Mouse (Mus musculus) MEL (cell line): ENCODE results near the gene Ppp1r14c. TPM values are rescaled to one million over a fixed set of nuclear protein-coding genes. Genes with fewer than 3 reads are reported as not detected.

ENCODE experiments used
- DNase-seq: peaks from one replicate; pipeline ENCODE4 v3.0.0; 2011; ENCODE audit warnings: low read depth, low spot score
- H3K27ac ChIP-seq: 2 replicates; pipeline ENCODE4 v1.5.1; 2012; ENCODE audit warnings: low read depth, mild to moderate bottlenecking, control low read depth, low read length, moderate library complexity; ENCODE audit not compliant: control insufficient read depth
- H3K27me3 ChIP-seq, 2 experiments: fragments of 150-350 bp in 1 of 2; sonication (generic) in 1 of 2; 2 replicates each; pipeline ENCODE4 v1.6.1; 2012; ENCODE audit warnings: low read length in 2 of 2, mild to moderate bottlenecking in 2 of 2, improper control_type of control experiment in 1 of 2, moderate library complexity in 1 of 2; ENCODE audit not compliant: insufficient read depth in 2 of 2, control insufficient read depth in 1 of 2
- H3K36me3 ChIP-seq, 2 experiments: 2 replicates each; pipeline ENCODE4 v1.6.1; 2012 to 2014; ENCODE audit warnings: low read length in 2 of 2, improper control_type of control experiment in 1 of 2, inconsistent platforms in 1 of 2, mild to moderate bottlenecking in 1 of 2; ENCODE audit not compliant: insufficient read depth in 2 of 2, control insufficient read depth in 1 of 2
- H3K4me1 ChIP-seq, 2 experiments: fragments of 150-350 bp in 1 of 2; sonication (generic) in 1 of 2; 2 replicates each; pipeline ENCODE4 v1.6.1; 2012; ENCODE audit warnings: low read length in 2 of 2, improper control_type of control experiment in 1 of 2, mild to moderate bottlenecking in 1 of 2; ENCODE audit not compliant: insufficient read depth in 2 of 2, control insufficient read depth in 1 of 2
- H3K4me3 ChIP-seq, 2 experiments: fragments of 150-350 bp in 1 of 2; sonication (generic) in 1 of 2; 2 replicates each; pipeline ENCODE4 v1.5.1; 2012; ENCODE audit warnings: low read depth in 2 of 2, low read length in 2 of 2, mild to moderate bottlenecking in 2 of 2, moderate library complexity in 2 of 2, control low read depth in 1 of 2, improper control_type of control experiment in 1 of 2; ENCODE audit not compliant: control insufficient read depth in 1 of 2, insufficient read depth in 1 of 2
- H3K79me2 ChIP-seq: 2 replicates; pipeline ENCODE4 v1.6.1; 2012; ENCODE audit warnings: mild to moderate bottlenecking, low read length, moderate library complexity; ENCODE audit not compliant: control insufficient read depth, poor library complexity, insufficient read depth
- H3K9ac ChIP-seq: 2 replicates; pipeline ENCODE4 v1.6.1; 2012; ENCODE audit warnings: low read depth, mild to moderate bottlenecking, control low read depth, low read length, moderate library complexity; ENCODE audit not compliant: control insufficient read depth, poor library complexity, severe bottlenecking
- H3K9me3 ChIP-seq: fragments of 150-350 bp; sonication (generic); replicated peaks from 2 replicates; pipeline ENCODE4 v1.6.1; 2012; ENCODE audit warnings: mild to moderate bottlenecking, low read length, improper control_type of control experiment, moderate library complexity; ENCODE audit not compliant: insufficient read depth
- BHLHE40 ChIP-seq: IDR thresholded peaks from 2 replicates; pipeline ENCODE4 v1.6.1; 2012; ENCODE audit warnings: low read depth, mild to moderate bottlenecking, inconsistent platforms, low read length, improper control_type of control experiment, borderline replicate concordance
- CHD1 ChIP-seq: IDR thresholded peaks from 2 replicates; pipeline ENCODE4 v1.6.1; 2012; ENCODE audit warnings: low read depth, mild to moderate bottlenecking, inconsistent platforms, low read length, improper control_type of control experiment
- CHD2 ChIP-seq: IDR thresholded peaks from 2 replicates; pipeline ENCODE4 v1.6.1; 2011; ENCODE audit warnings: low read length, improper control_type of control experiment
- E2F4 ChIP-seq: IDR thresholded peaks from 2 replicates; pipeline ENCODE4 v1.6.1; 2011; ENCODE audit warnings: low read depth, low read length, improper control_type of control experiment, borderline replicate concordance
- ELF1 ChIP-seq: IDR thresholded peaks from 2 replicates; pipeline ENCODE4 v1.6.1; 2014; ENCODE audit warnings: low read depth, mild to moderate bottlenecking, inconsistent platforms, low read length, improper control_type of control experiment, moderate library complexity
- EP300 ChIP-seq, 2 experiments: IDR thresholded peaks; 2 replicates each; pipeline ENCODE4 v1.6.1; 2011; ENCODE audit warnings: improper control_type of control experiment in 2 of 2, low read length in 2 of 2, low read depth in 1 of 2, mild to moderate bottlenecking in 1 of 2
- ETS1 ChIP-seq: IDR thresholded peaks from 2 replicates; pipeline ENCODE4 v1.6.1; 2012; ENCODE audit warnings: low read depth, mild to moderate bottlenecking, inconsistent platforms, low read length, improper control_type of control experiment, moderate library complexity
- GATA1 ChIP-seq: IDR thresholded peaks from 2 replicates; pipeline ENCODE4 v1.6.1; 2011; ENCODE audit warnings: low read depth, low read length, improper control_type of control experiment
- JUND ChIP-seq: IDR thresholded peaks from 2 replicates; pipeline ENCODE4 v1.6.1; 2011; ENCODE audit warnings: low read depth, mild to moderate bottlenecking, improper control_type of control experiment, low read length
- KAT2A ChIP-seq: conservative IDR thresholded peaks from 2 replicates; pipeline ENCODE4 v1.6.1; 2012; ENCODE audit warnings: low read depth, low read length, improper control_type of control experiment, inconsistent platforms
- MAFK ChIP-seq: IDR thresholded peaks from 2 replicates; pipeline ENCODE4 v1.6.1; 2011; ENCODE audit warnings: low read depth, mild to moderate bottlenecking, low read length, improper control_type of control experiment, borderline replicate concordance
- MAZ ChIP-seq: IDR thresholded peaks from 2 replicates; pipeline ENCODE4 v1.6.1; 2012; ENCODE audit warnings: low read depth, mild to moderate bottlenecking, inconsistent platforms, low read length, improper control_type of control experiment
- MEF2A ChIP-seq: IDR thresholded peaks from 2 replicates; pipeline ENCODE4 v1.6.1; 2014; ENCODE audit warnings: low read depth, mild to moderate bottlenecking, inconsistent platforms, low read length, improper control_type of control experiment; ENCODE audit not compliant: poor library complexity, insufficient replicate concordance, severe bottlenecking; ENCODE audit errors: extremely low read depth
- MYB ChIP-seq: IDR thresholded peaks from 2 replicates; pipeline ENCODE4 v1.6.1; 2011; ENCODE audit warnings: mild to moderate bottlenecking, low read depth, low read length, improper control_type of control experiment
- MYC ChIP-seq: IDR thresholded peaks from 2 replicates; pipeline ENCODE4 v1.6.1; 2011; ENCODE audit warnings: low read depth, mild to moderate bottlenecking, low read length, improper control_type of control experiment, moderate library complexity
- POLR2A ChIP-seq, 2 experiments: IDR thresholded peaks; 2 replicates each; pipeline ENCODE4 v1.6.1; 2011 to 2012; ENCODE audit warnings: low read length in 2 of 2, mild to moderate bottlenecking in 2 of 2, control low read depth in 1 of 2, improper control_type of control experiment in 1 of 2, low read depth in 1 of 2, moderate library complexity in 1 of 2; ENCODE audit not compliant: control insufficient read depth in 1 of 2, insufficient read depth in 1 of 2, poor library complexity in 1 of 2
- POLR2AphosphoS2 ChIP-seq: IDR thresholded peaks from 2 replicates; pipeline ENCODE4 v1.6.1; 2011; ENCODE audit warnings: low read length, improper control_type of control experiment
- POLR2AphosphoS5 ChIP-seq: IDR thresholded peaks from 2 replicates; pipeline ENCODE4 v1.6.1; 2012; ENCODE audit warnings: low read depth, borderline replicate concordance, mild to moderate bottlenecking, inconsistent platforms, low read length, moderate library complexity, mixed read lengths
- SIN3A ChIP-seq: IDR thresholded peaks from 2 replicates; pipeline ENCODE4 v1.6.1; 2012; ENCODE audit warnings: low read length, improper control_type of control experiment, inconsistent platforms
- SMC3 ChIP-seq: IDR thresholded peaks from 2 replicates; pipeline ENCODE4 v1.6.1; 2011; ENCODE audit warnings: low read depth, low read length, improper control_type of control experiment
- TBP ChIP-seq: IDR thresholded peaks from 2 replicates; pipeline ENCODE4 v1.8.0; 2011; ENCODE audit warnings: low read depth, low read length, improper control_type of control experiment
- TCF12 ChIP-seq: IDR thresholded peaks from 2 replicates; pipeline ENCODE4 v1.6.1; 2014; ENCODE audit warnings: low read depth, mild to moderate bottlenecking, inconsistent platforms, low read length, improper control_type of control experiment, moderate library complexity
- USF2 ChIP-seq, 2 experiments: IDR thresholded peaks; 2 replicates each; pipeline ENCODE4 v1.6.1; 2011 to 2012; ENCODE audit warnings: improper control_type of control experiment in 2 of 2, low read length in 2 of 2, borderline replicate concordance in 1 of 2, inconsistent platforms in 1 of 2, low read depth in 1 of 2, mild to moderate bottlenecking in 1 of 2; ENCODE audit not compliant: insufficient read depth in 1 of 2
- ZC3H11A ChIP-seq: IDR thresholded peaks from 2 replicates; pipeline ENCODE4 v1.6.1; 2012; ENCODE audit warnings: low read depth, mild to moderate bottlenecking, inconsistent platforms, low read length, improper control_type of control experiment
- ZMIZ1 ChIP-seq: IDR thresholded peaks from 2 replicates; pipeline ENCODE4 v1.6.1; 2012; ENCODE audit warnings: low read depth, mild to moderate bottlenecking, inconsistent platforms, low read length, improper control_type of control experiment, moderate library complexity
- ZNF384 ChIP-seq: IDR thresholded peaks from 2 replicates; pipeline ENCODE4 v1.6.1; 2012; ENCODE audit warnings: low read depth, mild to moderate bottlenecking, inconsistent platforms, low read length, improper control_type of control experiment
- polyA plus RNA-seq, 2 experiments: library from polyadenylated mRNA; stranded (reverse) in 1 of 2; unstranded in 1 of 2; fragments of >175 nt in 1 of 2; fragments of >200 nt in 1 of 2; gene quantifications; 2 replicates each; pipeline versions ENCODE4 v1.2.1 to v1.2.4; 2012; ENCODE audit warnings: low replicate concordance in 2 of 2, low read depth in 1 of 2; ENCODE audit not compliant: insufficient read length in 2 of 2, insufficient read depth in 1 of 2, missing spikeins in 1 of 2
- total RNA-seq: library from RNA; depleted of rRNA; stranded (reverse); fragments of 300-350 nt; gene quantifications from 2 replicates; pipeline ENCODE4 v1.2.3, GENCODE M21; 2012

The Ppp1r14c gene
- total and polyA plus RNA-seq, 3 experiments, result not detected

DNA sequence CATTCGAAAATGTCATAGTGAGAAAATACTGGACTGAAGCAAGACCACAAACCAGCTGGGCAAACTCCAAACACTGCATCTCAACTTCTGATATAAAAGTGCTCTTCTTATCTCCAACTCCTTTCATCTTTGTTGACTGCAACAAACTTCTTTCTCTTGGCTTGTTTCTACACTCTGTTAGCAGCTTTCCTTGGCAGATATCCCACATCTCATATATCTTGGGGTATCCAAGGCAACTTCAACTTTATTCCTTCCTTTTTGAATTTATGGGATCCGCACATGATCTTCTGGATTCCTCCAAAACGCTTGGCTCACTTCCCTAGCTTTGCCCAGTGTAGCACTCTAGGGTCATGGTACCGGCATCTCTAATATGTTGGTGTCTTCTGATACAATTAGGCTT is 102.7 kb downstream of the Ppp1r14c start:
- H3K27ac ChIP-seq, result no peak overlapping the region
- no peaks in the 10 kb centered on the region for H3K4me1 ChIP-seq
- no peaks in the 10 kb centered on the region for H3K79me2 ChIP-seq
- H3K9ac ChIP-seq, result no peak overlapping the region
- H3K36me3 ChIP-seq, result no peaks in the 10 kb centered on the region
- no peaks in the 10 kb centered on the region for H3K9me3 ChIP-seq
- no peak overlapping the region for H3K4me3 ChIP-seq
- DNase-seq, result no peak
- TF ChIP-seq POLR2AphosphoS2 (no peak), JUND (no peak), POLR2AphosphoS5 (no peak), GATA1 (no peak), MYB (no peak), EP300 (IDR thresholded peaks at IDR 0.05; ENCODE audit: low read depth in 1 of 2, low read length in 2 of 2) (no peak), ZNF384 (no peak), ETS1 (no peak), E2F4 (no peak), MAZ (no peak), TBP (no peak), BHLHE40 (no peak), POLR2A (IDR thresholded peaks at IDR 0.05; ENCODE audit: control insufficient read depth in 1 of 2, insufficient read depth in 1 of 2, low read depth in 1 of 2, low read length in 2 of 2, poor library complexity in 1 of 2) (no peak), CHD1 (no peak), CHD2 (no peak), USF2 (IDR thresholded peaks at IDR 0.05; ENCODE audit: borderline replicate concordance in 1 of 2, insufficient read depth in 1 of 2, low read depth in 1 of 2, low read length in 2 of 2) (no peak), SIN3A (no peak)
- H3K27me3 ChIP-seq, result no peaks in the 10 kb centered on the region

DNA sequence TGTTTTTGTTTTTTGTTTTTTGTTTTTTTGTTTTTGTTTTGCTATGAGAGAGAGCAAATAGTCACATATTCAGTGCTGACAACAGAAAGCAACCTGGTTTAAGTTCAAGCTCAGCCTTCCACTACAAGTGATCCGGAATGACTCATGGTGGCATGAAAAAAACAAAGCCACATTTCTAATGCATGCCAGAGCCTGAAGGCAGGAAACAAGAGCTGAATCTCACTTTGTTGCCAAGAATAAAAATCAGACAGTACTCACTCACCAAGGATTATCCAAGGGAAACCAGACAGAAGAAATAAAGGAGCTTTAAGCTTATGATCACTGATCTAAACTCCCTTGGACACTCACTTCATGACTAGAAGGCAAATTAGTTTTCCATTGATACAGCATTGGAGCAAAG is 110.8 kb downstream of the Ppp1r14c start:
- Histone ChIP-seq H3K27ac (no peak overlapping the region), H3K79me2 (no peaks in the 10 kb centered on the region), H3K27me3 (no peaks in the 10 kb centered on the region), H3K4me1 (no peaks in the 10 kb centered on the region), H3K36me3 (no peaks in the 10 kb centered on the region), H3K4me3 (no peak overlapping the region), H3K9me3 (no peaks in the 10 kb centered on the region), H3K9ac (no peak overlapping the region)
- TF ChIP-seq TCF12 (no peak), ZMIZ1 (no peak), ZNF384 (no peak), MEF2A (no peak), KAT2A (no peak), SMC3 (no peak), POLR2A (IDR thresholded peaks at IDR 0.05; ENCODE audit: control insufficient read depth in 1 of 2, insufficient read depth in 1 of 2, low read depth in 1 of 2, low read length in 2 of 2, poor library complexity in 1 of 2) (no peak), ELF1 (no peak), ETS1 (no peak), MAFK (no peak), ZC3H11A (no peak), MYC (no peak)
- DNase-seq, result no peak
